Mouse (Mus musculus) embryo, embryonic 9.5 days (tissue): ENCODE results near the gene Micall2.
"Not testable (repeated sequence)": the region's sequence is repeated elsewhere in the genome, so short reads cannot be mapped to it uniquely, and the experiment has no call there.

Experiments
- DNase-seq: peaks from one replicate; pipeline ENCODE4 v3.0.0-alpha.2; 2017; ENCODE audit errors: extremely low spot score

Micall2 gene

GRCm38 (mm10) chr5:139730712-139731486 is 5.2 kb downstream of the Micall2 start:
- DNase-seq, result peak; percentile 48

- no peak for DNase-seq
These were observed 8.9 kb downstream of the Micall2 start for GRCm38 (mm10) chr5:139727261-139727660.

- no peak for DNase-seq
These were observed 9.9 kb downstream of the Micall2 start for GRCm38 (mm10) chr5:139726186-139726585.

GRCm38 (mm10) chr5:139724336-139725116 is 11.6 kb downstream of the Micall2 start:
- DNase-seq, result peak; percentile 82

GRCm38 (mm10) chr5:139723113-139723512 is 13.0 kb downstream of the Micall2 start:
- DNase-seq, result no peak

- DNase-seq, result no peak
These were observed 13.4 kb downstream of the Micall2 start for GRCm38 (mm10) chr5:139722709-139723108.

GRCm38 (mm10) chr5:139718949-139719348 is 17.2 kb downstream of the Micall2 start:
- no peak for DNase-seq

- no peak for DNase-seq
These were observed 17.6 kb downstream of the Micall2 start for GRCm38 (mm10) chr5:139718540-139718939.

- DNase-seq, result peak; percentile 61
These were observed 18.4 kb downstream of the Micall2 start for GRCm38 (mm10) chr5:139717723-139718122.

GRCm38 (mm10) chr5:139706496-139706895 is 29.6 kb downstream of the Micall2 start:
- DNase-seq, result no peak

- DNase-seq, result peak; percentile 20
These were observed 33.2 kb downstream of the Micall2 start for GRCm38 (mm10) chr5:139702905-139703304.

- DNase-seq, result no peak
These were observed 33.9 kb downstream of the Micall2 start for GRCm38 (mm10) chr5:139702236-139702635.

- DNase-seq, result no peak
These were observed 39.2 kb downstream of the Micall2 start for GRCm38 (mm10) chr5:139696954-139697353.

GRCm38 (mm10) chr5:139695876-139696275 is 40.3 kb downstream of the Micall2 start:
- DNase-seq, result not testable (repeated sequence)

GRCm38 (mm10) chr5:139694989-139695571 is 41.1 kb downstream of the Micall2 start:
- no peak for DNase-seq

- DNase-seq, result no peak
These were observed 41.7 kb downstream of the Micall2 start for GRCm38 (mm10) chr5:139694292-139694988.

- no peak for DNase-seq
These were observed 45.3 kb downstream of the Micall2 start for GRCm38 (mm10) chr5:139690791-139691190.

- no peak for DNase-seq
These were observed 47.8 kb downstream of the Micall2 start for GRCm38 (mm10) chr5:139688356-139688755.

GRCm38 (mm10) chr5:139687646-139688045 is 48.5 kb downstream of the Micall2 start:
- DNase-seq, result peak; percentile 59

- DNase-seq, result peak; percentile 77
These were observed 49.4 kb downstream of the Micall2 start for GRCm38 (mm10) chr5:139686530-139687249.

- peak; percentile 20 for DNase-seq
These were observed 52.9 kb downstream of the Micall2 start for GRCm38 (mm10) chr5:139683228-139683627.
